Mouse (Mus musculus) adrenal gland, postnatal 25 days (tissue): Measurements from ENCODE around the gene Fbxo47. TPM values are rescaled to one million over a fixed set of nuclear protein-coding genes. Genes with fewer than 3 reads are reported as not detected.

Experiments used
- DNase-seq: peaks from one replicate; pipeline ENCODE4 v3.0.0; 2021; ENCODE audit warnings: mixed read lengths
- total RNA-seq: library from RNA; stranded (reverse); gene quantifications from 2 replicates; pipeline ENCODE4 v1.2.3, GENCODE M21; 2021

The Fbxo47 gene
- total RNA-seq, 1 experiment from 2014 or later, result 1.2 TPM

GRCm38 (mm10) chr11:97811569-97812362 is 72.2 kb downstream of the Fbxo47 start:
- no peak for DNase-seq

GRCm38 (mm10) chr11:97810970-97811369 is 73.0 kb downstream of the Fbxo47 start:
- no peak for DNase-seq

- no peak for DNase-seq
Measured at GRCm38 (mm10) chr11:97810356-97810755, 73.6 kb downstream of the Fbxo47 start.

GRCm38 (mm10) chr11:97809235-97810121 is 74.5 kb downstream of the Fbxo47 start:
- DNase-seq, result no peak

GRCm38 (mm10) chr11:97808621-97809234 is 75.2 kb downstream of the Fbxo47 start:
- no peak for DNase-seq

GRCm38 (mm10) chr11:97808093-97808492 is 75.9 kb downstream of the Fbxo47 start:
- DNase-seq, result no peak

- no peak for DNase-seq
Measured at GRCm38 (mm10) chr11:97807626-97808025, 76.3 kb downstream of the Fbxo47 start.

- no peak for DNase-seq
Measured at GRCm38 (mm10) chr11:97806613-97806964, 77.4 kb downstream of the Fbxo47 start.

GRCm38 (mm10) chr11:97805662-97806612 is 78.0 kb downstream of the Fbxo47 start:
- no peak for DNase-seq

- peak; percentile 52 for DNase-seq
Measured at GRCm38 (mm10) chr11:97804841-97805661, 78.9 kb downstream of the Fbxo47 start.

- DNase-seq, result no peak
Measured at GRCm38 (mm10) chr11:97803847-97804246, 80.1 kb downstream of the Fbxo47 start.

Other genes starting within 250 kb of the Fbxo47 start
- 49.4 and 53.6 TPM in 2 replicates for gene Mllt6, start 220.7 kb downstream of the Fbxo47 start, total RNA-seq
- gene Cisd3, start 198.3 kb downstream of the Fbxo47 start, total RNA-seq, result 164 and 166 TPM in 2 replicates
- 27.0 and 36.1 TPM in 2 replicates for gene Pcgf2, start 183.7 kb downstream of the Fbxo47 start, total RNA-seq
- 216 and 226 TPM in 2 replicates for gene Psmb3, start 180.8 kb downstream of the Fbxo47 start, total RNA-seq
- gene Pip4k2b, start 139.4 kb downstream of the Fbxo47 start, total RNA-seq, result 28.7 and 30.7 TPM in 2 replicates
- 19.5 and 22.6 TPM in 2 replicates for gene Cwc25, start 117.6 kb downstream of the Fbxo47 start, total RNA-seq
- gene 1700001P01Rik, start 108.2 kb downstream of the Fbxo47 start, total RNA-seq, result not detected in 2 replicates
- 741 and 851 TPM in 2 replicates for gene Rpl23, start 101.7 kb downstream of the Fbxo47 start, total RNA-seq
- 103 and 142 TPM in 2 replicates for gene Lasp1, start 85.2 kb downstream of the Fbxo47 start, total RNA-seq
- gene B230217C12Rik, start 43.4 kb downstream of the Fbxo47 start, total RNA-seq, result 5.1 and 5.5 TPM in 2 replicates
- gene Plxdc1, start 102.3 kb upstream of the Fbxo47 start, total RNA-seq, result 13.4 and 20.9 TPM in 2 replicates
- 0.79 TPM in 1 of 2 replicates, not detected in the other for gene Arl5c, start 112.0 kb upstream of the Fbxo47 start, total RNA-seq
- gene Cacnb1, start 138.9 kb upstream of the Fbxo47 start, total RNA-seq, result 7.4 and 10.4 TPM in 2 replicates
- 1,136 and 1,344 TPM in 2 replicates for gene Rpl19, start 142.6 kb upstream of the Fbxo47 start, total RNA-seq
- gene Stac2, start 169.3 kb upstream of the Fbxo47 start, total RNA-seq, result 1.9 and 2.2 TPM in 2 replicates